Mouse (Mus musculus) thymus, adult 18-20 months (tissue): ENCODE results near the gene Ccdc162.
A peak's percentile ranks its signal among the peaks of the same experiment; 100 is the strongest.

ENCODE experiments used
- DNase-seq, 2 experiments: peaks; one replicate each; pipeline ENCODE4 v3.0.0; 2022; ENCODE audit warnings: mixed read lengths in 2 of 2

Gene Ccdc162

GRCm38 (mm10) chr10:41573190-41573589, 143.2 kb downstream of the Ccdc162 start:
- DNase-seq, result no peak

- DNase-seq, result no peak
These were observed 144.2 kb downstream of the Ccdc162 start for GRCm38 (mm10) chr10:41572274-41572673.

GRCm38 (mm10) chr10:41571065-41571464, 145.4 kb downstream of the Ccdc162 start:
- no peak for DNase-seq

- no peak for DNase-seq
These were observed 148.1 kb downstream of the Ccdc162 start for GRCm38 (mm10) chr10:41568306-41568705.

GRCm38 (mm10) chr10:41565141-41565540, 151.3 kb downstream of the Ccdc162 start:
- no peak for DNase-seq

- DNase-seq, result no peak
These were observed 154.6 kb downstream of the Ccdc162 start for GRCm38 (mm10) chr10:41561701-41562395.

GRCm38 (mm10) chr10:41558401-41558800, 158.0 kb downstream of the Ccdc162 start:
- no peak for DNase-seq

- DNase-seq, result no peak
These were observed 161.4 kb downstream of the Ccdc162 start for GRCm38 (mm10) chr10:41555081-41555480.

GRCm38 (mm10) chr10:41553711-41554110, 162.7 kb downstream of the Ccdc162 start:
- DNase-seq, result no peak

GRCm38 (mm10) chr10:41552847-41553589, 163.4 kb downstream of the Ccdc162 start:
- peak; percentile 88 to 90 for DNase-seq

- no peak for DNase-seq
These were observed 164.1 kb downstream of the Ccdc162 start for GRCm38 (mm10) chr10:41552319-41552718.

- no peak for DNase-seq
These were observed 165.7 kb downstream of the Ccdc162 start for GRCm38 (mm10) chr10:41550711-41551110.

GRCm38 (mm10) chr10:41546396-41547165, 169.9 kb downstream of the Ccdc162 start:
- no peak for DNase-seq

GRCm38 (mm10) chr10:41545224-41545755, 171.1 kb downstream of the Ccdc162 start:
- DNase-seq, result no peak

- DNase-seq, result no peak
These were observed 171.8 kb downstream of the Ccdc162 start for GRCm38 (mm10) chr10:41544481-41545190.

- no peak for DNase-seq
These were observed 172.6 kb downstream of the Ccdc162 start for GRCm38 (mm10) chr10:41543844-41544243.

- no peak for DNase-seq
These were observed 173.0 kb downstream of the Ccdc162 start for GRCm38 (mm10) chr10:41543439-41543838.

GRCm38 (mm10) chr10:41542057-41542456, 174.4 kb downstream of the Ccdc162 start:
- DNase-seq, result no peak

GRCm38 (mm10) chr10:41538986-41539385, 177.4 kb downstream of the Ccdc162 start:
- no peak for DNase-seq

GRCm38 (mm10) chr10:41537983-41538330, 178.5 kb downstream of the Ccdc162 start:
- DNase-seq, result no peak

GRCm38 (mm10) chr10:41537226-41537982, 179.0 kb downstream of the Ccdc162 start:
- no peak for DNase-seq

GRCm38 (mm10) chr10:41536714-41537113, 179.7 kb downstream of the Ccdc162 start:
- DNase-seq, result no peak
